Mouse (Mus musculus) induced T-regulatory cell, adult 2 months (primary cell): Measurements from ENCODE around the gene Cfap43.

Experiments
- DNase-seq: peaks from one replicate; pipeline ENCODE4 v3.0.0-alpha.2; 2012; ENCODE audit warnings: low read depth

The Cfap43 gene

DNA sequence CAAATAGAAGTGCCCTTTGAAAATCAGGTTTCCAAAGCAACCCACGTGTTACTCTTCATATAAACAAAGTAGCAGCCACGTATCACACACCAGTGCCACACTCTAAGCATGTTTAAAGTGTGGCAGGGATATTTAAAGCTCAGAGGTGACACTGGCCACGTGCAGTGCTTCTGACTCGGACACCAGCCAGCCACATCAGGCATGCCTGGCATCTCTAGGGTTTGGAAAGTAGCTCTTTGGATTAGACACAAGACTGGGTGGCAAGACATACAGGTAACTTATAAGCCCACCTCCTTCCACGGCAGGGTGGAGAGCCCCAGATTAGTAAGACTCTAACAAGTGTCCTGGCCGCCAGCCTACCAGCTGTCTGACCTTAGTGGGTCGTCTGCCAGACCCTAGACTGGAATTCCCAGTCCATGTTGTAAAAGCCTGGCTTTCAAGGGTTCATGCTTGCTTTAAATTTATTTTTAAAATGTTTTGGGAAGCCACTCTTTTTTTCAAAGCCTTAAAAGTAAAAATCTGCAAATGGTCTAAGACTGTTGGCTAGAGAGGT lies 33.8 kb downstream of the Cfap43 start:
- DNase-seq: no peak

DNA sequence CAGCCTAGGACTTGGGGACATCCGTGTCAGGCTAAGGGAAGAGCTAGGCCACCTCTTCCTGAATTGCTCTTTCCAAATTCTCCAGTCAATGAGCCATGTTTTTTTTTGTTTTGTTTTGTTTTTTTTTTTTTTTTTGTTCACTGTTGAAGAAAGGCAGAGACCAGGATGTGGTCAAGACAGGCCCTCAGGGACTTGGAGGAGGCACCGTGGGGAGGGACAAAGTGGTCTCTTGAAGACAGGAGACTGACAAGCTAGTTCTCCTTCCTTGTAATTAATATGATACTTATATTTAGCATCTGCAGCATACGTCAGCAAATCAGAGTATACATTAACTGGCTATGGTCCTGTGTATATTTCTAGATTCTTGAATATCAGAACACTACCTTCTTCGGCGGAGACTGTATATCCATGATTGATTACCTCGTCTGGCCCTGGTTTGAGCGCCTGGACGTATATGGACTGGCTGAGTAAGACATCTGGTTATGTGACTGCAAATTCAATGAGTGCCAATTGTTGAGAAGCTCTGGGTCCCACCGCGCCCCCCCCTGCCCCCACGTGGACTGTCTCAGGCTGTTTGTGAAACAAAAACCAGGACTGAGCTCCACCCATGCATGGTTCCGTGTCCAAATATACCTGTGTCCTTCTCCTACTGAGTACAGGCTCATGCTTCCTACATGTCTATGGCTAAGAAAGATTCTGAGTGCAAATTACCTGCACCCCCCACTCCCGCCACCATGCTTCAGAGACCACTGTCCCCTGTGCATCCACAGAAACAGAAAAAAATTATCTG lies 34.6 kb downstream of the Cfap43 start:
- DNase-seq: no peak

DNA sequence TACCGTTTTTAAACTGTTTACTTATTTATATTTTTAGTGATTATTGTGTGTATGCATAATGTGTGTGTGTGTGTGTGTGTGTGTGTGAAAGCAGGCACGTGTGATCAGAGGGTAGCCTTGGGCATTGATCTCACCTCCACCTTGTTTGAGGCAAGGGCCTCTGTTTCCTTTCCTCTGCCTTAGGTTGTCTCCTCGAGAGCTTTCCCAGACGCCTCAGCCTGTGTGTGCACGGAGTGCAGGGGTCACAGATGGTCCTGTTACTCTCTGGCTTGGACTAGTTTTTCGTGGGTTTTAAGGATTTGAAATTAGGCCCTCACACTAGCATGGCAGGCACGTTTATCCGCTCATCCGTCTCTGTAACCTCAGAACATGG lies 36.2 kb downstream of the Cfap43 start:
- no peak for DNase-seq

DNA sequence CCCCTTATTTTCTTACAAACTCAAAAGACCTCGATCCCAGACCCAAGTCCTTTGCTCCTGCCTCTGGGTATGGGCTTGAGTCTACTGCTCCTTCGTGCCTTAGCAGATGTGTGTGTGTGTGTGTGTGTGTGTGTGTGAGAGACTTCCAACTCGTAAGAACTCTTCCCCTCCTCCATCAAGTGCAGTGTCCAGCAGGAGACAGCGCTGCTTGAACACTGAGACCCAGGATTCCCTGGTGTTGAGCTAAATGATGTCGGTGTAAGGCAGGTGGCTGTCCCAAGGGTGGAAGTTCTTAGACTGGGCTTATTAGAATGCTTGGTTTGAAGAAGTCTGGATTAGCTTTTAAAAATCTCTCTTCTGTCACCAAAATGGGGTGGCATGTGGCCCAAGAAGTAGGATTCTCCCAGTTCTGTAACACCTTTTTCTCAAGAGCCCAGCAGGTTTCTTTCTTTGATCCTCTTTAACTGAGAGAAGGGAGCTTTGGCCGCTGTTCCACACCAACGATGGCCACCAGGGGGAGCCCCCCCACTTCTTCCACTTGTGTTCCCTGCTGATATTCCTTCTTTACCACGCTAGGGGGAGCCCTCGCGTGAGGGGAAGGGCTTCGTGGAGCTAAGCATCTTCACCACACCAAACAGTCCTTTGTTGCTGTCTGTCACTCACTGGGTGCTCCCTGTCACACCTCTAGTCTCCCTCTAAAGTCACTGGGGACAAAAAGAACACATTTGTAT lies 36.8 kb downstream of the Cfap43 start:
- peak; percentile 96 for DNase-seq

DNA sequence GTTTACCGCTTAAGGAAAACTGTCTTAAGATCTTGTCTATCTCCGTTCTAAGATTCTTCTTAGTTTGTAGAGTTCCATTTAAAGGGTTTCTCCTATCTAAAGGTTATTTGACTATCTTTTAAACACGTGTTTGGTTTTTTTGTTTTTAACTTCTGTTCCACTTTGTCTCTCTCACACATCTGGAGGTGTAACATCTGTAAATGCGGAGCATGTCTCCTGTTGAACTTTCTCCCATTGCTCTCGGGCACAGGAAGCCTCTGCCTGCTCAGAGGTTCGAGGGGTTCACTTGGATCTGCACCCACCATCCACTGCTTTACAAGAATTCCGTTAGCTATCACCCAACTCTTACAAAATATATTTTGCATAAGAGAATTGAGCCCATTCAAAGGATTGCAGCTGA lies 37.5 kb downstream of the Cfap43 start:
- no peak for DNase-seq

DNA sequence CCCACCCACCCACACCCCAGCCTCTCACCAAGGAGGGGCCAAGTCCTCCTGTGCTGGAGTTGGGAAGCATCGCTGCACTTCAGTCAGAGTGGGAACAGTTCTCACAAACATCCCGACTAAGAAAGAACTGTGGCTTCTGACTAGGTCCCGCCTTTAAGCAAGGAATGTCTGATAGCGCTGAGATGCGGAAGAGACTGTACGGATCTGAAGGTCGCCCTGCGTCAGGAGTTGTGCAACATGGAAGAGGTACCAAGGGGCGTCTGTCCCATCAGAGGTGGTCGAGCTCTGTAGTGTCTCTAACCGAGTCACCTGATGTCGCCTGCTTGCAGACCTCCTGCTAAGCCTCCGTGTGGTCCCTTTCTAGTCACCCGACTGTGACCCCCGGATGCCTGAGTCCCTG lies 42.8 kb downstream of the Cfap43 start:
- DNase-seq: no peak

DNA sequence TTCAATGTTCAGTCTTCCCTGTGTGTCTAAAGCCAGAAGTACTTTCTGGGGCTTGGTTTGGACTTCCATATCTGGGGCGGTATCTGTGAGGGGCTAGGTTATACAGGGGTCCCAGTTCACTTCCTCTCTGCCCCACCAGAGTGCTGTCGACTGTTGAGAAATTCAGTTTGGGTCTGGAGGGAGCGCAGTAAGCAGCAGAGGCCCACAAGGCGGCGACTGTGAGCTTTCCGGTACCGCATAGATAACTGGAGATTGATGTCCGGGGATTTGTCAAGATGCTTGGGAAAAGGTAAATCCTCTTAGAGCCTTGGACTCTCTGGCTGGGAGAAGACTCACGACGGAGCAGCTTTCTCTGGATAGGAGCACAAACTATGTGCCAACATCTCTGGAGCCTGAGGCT lies 47.6 kb downstream of the Cfap43 start:
- DNase-seq: peak; percentile 32

DNA sequence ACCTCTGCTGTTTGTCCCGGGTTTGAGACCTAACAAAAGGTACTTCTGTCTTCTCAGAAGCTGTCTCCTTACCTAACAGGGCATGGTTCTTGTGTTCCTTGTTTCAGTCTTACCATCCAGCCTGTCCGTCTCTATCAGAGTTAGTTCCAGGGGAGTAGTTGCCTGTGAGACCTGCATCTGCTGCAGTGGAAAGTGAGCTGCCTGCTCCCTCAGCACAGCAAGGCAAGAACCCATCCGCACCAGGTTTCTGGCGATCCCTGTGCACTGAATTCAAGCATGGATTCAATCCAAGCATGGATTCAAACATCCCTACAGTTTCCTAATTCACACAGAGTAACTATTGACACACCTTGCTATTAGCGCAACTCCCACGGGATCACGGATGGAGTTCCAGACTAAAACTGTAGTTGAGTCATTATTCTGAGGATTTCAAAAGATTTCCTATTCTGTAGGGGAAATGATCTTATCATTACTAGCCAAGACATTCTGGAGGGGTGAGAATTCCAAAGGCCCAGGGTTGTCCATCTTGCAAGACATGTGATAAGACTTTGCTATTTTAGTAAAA lies 48.9 kb downstream of the Cfap43 start:
- no peak for DNase-seq

DNA sequence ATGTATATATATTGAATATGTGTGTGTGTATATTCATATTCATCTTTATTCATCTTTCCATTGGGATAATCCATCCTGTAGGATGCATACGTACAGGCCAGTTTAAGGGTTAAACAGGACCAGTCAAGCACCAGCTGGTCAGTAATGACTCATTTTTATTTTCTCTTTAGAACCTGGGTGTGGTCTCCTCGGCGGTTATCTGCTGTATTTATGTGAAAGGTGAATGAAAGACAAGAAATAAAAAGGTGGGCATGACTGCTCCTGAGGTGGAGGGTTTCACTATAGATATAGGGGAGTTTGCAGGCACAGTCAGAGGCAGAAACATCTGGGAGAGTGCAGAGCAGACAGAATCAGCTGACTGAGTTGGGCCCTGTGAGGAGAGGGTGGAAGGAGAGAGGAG lies 49.6 kb downstream of the Cfap43 start:
- DNase-seq: no peak

DNA sequence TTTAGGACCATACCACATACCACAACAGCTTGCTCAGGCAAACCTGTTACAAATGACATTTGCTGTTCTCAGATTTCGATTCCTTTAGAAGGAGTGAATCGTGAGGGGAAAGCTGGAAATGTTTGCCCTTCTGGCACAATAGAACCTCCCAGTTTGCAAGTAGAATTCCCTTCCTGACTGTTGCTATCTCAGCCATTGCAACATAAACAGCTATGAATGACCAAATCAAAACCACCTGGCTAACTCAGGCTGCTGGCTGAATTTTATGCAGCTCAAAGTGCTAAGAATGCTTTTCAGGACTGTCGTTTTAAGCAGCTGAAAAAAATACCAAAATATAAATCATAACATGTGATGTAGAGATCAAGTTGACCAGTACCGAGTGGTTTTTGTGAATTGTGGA lies 50.1 kb downstream of the Cfap43 start:
- no peak for DNase-seq

DNA sequence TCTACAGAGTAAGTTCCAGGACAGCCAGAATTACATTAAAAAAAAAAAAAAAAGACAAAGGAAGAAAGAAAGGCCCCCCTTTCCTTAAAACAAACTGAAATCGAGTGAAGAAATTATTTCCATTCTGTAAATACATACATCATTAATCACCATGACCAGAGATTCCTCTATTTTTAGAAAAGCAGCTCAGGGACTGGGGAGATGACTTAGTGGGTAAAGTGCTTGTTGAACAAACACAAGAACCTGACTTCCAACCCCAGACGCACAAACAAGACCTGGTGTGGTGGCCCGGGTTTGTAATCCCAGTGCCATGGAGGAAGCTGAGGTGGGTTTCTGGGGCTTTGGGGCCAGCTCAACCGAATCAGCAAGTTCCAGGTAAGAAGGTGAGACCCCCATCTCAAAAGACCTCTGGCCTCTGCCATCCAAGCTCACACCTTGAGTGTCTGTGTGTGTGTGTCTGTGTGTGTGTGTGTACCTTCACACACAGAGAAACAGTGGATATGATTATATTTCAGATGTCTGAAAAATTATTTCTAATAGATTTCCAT lies 51.4 kb downstream of the Cfap43 start:
- DNase-seq: no peak

DNA sequence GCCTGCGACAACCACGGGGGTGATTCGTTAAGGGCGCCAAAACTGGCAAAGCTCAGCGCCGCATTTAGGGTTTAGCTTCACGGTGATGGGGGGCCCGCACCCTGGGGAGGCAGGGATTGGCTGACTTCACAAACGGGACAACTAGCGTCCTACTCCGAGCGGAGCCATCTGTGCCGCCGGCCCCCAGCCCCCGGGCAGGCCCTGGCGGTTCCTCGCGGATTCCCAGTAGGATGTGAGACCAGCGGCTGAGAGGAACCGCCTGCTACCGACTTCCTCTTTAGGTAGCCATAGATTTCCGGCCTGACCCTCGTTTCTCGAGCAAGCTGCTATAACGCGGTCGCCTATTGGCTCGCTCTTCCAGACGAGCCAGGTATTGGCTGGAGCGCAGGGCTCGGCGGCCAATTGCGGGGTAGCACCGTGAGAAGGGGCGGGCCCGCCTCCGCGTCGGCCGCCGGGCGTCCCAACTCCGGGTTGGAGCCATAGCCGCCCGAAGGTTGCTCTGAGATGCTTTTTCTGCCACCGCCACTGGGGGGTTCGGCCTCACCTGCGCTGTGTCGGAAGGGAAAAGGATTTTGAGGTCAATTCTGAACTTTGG lies 53.6 kb downstream of the Cfap43 start, which contains the start of gene Gsto2:
Gsto2 (plus strand) TSS at position 182 of the 595 bp plus-strand sequence.
- DNase-seq: peak; percentile 95

DNA sequence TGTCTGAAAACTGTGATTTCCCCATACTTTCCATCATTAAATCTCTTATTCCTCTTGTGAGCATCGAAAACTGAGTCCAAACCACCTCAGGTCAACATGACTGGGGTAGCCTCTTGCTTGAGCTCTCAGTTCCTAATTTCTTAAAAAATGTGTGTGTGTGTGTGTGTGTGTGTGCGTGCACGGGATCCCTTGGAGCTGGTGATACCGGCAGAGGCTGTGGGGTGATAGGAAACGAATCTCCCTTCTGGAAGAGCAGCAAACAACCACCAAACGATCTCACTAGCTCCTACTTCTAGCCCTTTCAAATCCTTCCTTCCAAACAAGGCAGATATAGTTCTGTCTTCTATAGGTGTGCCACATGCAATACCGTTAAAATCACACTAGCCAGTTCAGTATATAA lies 54.4 kb downstream of the Cfap43 start:
- DNase-seq: no peak

DNA sequence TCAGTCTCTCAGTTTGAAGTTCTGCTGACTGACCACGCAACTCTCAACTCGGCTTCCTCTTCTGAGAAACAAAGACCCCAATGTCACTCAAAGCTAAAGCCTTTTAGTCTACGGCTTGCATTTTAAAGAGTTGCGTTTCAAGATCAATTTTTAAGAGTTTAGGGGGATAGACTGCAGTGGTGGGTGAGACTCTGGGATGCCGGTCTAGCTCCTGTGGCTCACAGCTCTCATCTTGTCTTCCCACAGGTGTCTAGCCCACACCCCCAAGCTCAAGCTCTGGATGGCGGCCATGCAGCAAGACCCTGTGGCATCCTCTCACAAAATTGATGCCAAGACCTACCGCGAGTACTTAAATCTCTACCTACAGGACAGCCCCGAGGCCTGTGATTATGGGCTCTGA lies 55.0 kb downstream of the Cfap43 start:
- DNase-seq: no peak

DNA sequence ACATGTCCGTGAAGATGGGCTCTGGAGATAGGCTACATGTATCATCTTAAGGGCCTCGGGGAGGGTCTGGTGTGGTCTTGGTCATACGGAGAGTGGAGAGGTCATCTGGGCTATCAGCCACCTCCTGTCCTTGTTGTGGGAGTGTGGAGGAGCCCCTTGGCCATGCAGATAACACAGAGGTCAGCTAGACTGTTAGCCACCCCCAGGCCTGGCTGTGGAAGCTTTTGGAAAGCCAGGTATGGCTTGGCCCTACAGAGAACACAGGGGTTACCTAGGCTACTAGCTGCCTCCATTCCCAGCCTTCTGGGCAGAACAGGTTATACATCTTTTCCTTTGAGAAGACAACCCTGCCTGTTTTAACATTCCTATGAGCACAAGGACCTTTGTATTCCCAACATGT lies 56.5 kb downstream of the Cfap43 start:
- DNase-seq: no peak

DNA sequence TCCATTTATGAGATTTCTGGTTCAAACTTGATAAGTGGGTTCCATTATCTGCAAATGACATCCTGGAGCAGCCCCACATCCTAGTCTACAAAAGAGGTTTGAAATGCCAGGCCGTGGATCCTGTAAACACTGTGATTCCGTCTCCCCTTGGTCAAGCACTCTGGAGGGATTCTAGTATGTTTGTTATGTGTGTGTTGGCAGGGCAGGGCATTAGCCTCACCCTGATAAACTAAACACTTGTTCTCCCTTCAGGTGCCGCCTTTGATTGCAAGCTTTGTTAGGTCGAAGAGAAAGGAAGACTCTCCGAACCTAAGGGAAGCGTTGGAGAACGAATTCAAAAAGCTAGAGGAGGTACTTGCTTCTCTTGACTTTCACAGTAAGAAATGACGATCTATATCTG lies 59.9 kb downstream of the Cfap43 start:
- no peak for DNase-seq

DNA sequence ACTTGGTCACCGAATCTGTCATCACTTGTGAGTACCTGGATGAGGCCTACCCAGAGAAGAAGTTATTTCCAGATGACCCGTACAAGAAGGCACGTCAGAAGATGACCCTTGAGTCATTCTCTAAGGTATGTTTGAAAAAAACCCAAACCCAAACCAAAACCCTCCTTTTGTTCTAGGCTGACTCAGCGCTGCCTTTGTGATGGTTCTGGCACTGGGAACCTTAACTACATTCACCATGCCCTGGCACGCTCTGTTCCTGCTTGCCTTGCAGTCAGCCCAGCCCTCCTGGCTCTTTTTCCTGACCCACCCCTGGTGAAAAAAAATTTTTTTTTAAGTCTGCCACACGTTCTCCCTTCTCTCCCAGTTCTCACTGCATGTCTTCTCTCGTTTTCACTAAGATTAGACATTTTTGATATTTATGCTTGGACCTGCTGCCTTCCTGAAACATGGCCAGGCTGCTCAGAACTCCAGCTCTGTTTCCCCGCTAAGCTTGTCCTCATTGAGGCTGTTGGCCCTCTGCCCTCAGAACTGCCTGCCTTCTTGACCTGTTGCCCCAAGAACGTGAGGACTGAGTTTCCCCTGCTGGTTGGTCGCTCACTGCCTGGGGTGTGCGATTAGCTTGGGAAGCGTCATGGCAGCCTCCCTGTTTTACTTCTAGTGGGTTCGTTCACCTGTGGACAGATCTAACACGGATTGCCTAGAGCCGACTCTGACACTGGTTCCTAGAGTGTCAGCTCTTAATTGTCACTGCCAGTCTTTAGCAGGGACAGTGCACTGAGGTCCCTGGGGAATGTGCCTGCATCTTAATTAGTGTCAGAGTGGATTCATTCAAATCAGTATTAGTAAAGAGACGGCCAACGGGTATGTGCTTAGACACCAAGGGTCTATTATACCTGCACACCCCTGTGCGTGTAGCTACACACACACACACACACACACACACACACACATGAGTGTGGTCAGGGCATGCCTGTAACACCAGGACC lies 60.8 kb downstream of the Cfap43 start:
- DNase-seq: no peak

DNA sequence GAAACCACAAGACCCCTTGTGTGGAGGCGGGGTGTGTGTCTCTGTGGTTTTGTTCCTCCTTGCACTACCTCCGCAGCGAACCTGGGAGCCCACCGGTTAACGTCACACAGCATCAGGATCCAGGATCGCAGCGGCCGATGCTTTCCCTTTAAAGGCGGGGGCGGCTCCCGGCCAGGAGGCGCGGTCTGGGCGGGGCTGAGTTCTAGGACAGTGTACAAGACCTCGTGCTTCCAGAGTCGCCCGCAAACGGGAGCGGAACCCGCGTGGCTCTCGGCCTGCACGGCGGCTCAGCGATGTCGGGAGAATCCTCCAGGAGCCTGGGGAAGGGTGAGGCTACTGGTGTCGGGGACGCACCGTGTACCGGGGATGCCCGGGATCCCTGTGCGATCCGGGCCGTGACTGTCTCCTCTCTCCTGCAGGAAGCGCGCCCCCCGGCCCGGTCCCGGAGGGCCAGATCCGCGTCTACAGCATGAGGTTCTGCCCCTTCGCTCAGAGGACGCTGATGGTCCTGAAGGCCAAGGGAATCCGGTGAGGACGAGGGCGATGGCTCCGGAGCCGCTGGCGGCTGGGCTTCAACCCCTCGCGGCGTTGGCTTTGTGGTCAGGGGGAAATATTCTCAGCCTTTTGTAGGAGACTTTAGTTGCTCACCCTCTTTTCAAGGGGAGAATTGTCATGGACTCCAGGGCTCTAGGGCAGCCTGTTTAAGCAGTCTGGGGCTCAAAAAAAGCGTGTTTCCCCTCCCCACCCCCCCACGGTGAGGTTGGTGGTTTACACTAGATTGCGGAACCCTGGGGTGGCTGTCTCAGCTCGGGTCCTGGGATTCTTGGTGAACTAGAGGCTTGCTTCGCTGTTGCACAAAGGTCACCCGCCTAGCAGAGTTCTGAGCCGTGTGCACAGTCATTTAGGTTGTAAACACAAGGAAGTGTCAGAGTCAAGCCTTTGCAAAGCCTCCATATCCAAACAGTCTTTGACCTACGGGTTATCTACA lies 64.0 kb downstream of the Cfap43 start, which contains the start of gene Gsto1:
Gsto1 (plus strand) TSS at position 175 of the 988 bp plus-strand sequence.
- DNase-seq: peak; percentile 82

DNA sequence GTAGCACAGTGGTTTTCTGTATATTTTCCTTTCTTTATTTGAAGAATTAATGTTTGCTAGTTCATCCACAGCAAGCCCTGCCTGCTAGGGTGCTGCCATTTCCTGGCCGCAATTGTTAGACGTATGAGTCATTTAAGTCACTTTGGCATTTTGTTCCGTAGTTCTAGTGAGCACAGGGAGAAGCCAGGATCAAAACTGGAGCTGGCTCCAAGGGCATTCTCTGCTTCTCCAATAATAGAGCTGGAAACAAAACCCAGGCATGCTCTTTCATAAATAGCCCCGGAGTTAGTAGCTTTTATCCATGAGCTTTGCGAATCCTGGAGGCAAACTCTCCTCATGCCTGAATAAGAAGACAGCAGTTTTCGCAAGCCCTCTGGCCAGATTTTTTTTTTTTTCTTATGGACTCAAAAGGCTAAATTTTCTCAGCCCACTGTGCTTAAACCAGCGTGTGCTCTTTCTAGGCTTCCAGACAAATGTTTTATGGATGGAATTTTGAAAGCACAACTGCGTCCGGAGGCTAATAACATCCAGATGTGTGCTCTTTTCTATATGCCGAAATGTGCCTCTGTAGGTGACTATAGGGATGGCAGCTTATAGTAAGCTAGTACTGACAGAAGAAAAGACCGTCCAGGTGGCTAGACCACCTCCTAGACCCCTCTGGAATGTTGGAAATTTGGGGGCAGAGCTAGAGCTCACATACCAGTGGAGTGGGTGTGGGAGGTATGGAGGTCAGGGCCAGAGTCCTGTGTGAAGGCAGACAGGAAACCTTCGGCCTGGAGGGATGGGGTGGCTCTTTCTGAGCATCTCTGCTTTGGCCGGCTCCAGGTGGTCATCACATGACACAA lies 64.9 kb downstream of the Cfap43 start:
- no peak for DNase-seq
